Mouse (Mus musculus): ENCODE results near the gene Itgav. TPM values are rescaled to one million over a fixed set of nuclear protein-coding genes. Genes with fewer than 3 reads are reported as not detected.

Gene Itgav
- 35.3 and 36.7 TPM in 2 replicates for polyA plus RNA-seq (2014; fragmentation: Nextera tagmentation; extraction: Ambion mirVana)

DNA sequence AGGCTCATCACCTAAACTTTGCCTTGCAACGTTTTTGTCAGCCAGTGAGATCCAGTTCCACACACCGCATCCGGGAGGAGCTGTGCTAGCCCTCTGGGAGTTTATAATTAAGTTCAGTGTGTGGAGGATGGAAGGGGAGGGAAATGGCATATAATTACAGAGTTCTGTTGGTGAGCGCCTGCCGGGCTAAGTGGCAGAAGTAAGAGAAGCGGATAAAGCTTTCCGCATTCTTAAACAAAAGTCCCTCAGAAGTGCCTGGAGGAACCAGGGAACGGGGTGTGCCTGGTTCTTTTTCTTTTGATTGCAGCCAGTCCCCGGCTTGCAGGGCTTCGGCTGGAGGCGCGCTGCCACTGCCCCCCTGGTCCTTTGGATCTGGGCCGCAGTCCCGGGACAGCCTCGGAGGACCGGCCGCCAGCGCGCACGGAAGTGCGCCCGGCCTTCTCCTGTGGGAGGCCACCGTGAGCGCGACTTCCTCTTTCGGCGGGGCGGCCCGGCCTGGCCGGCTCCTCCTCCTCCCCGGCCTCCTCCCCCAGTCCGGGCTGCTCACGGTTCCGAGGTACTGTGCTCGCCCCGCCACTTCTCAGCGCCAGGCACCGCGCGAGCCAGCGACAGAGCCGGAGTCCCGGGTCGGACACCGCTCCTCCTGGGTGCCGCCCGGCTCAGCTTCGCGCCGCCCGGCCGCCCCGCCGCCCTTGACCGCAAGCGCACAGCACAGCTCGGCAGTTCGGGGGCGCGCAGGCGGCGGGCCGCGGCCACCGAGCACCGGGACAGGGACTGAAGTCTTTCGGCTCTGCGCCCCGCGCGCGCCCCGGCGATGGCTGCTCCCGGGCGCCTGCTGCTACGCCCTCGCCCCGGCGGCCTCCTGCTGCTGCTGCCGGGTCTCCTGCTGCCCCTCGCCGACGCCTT is at the start of gene Itgav:
Gene Itgav, plus strand, starts transcription at position 477 of the 906 bp plus-strand sequence.
- WGBS, result under 1% methylated on average over 54 of the region's 84 CpGs
- DNase-seq (ENCODE audit: low spot score), result peak; percentile 57
- Histone ChIP-seq H3K9me3 (ENCODE audit: control insufficient read depth, low read length) (no peaks in the 10 kb centered on the region), H3K27me3 (ENCODE audit: control insufficient read depth, insufficient read depth, low read length) (peaks cover 5% of the 10 kb centered on the region; the same call in 1 of the 2 replicates), H3K4me1 (replicated peaks; ENCODE audit: control insufficient read depth, insufficient read depth, low read length) (peaks cover 13% of the 10 kb centered on the region), H3K9ac (peak within 1 kb of the TSS; percentile 77), H3K4me3 (replicated peaks; ENCODE audit: low read length) (peak within 1 kb of the TSS; percentile 82), H3K27ac (peak within 1 kb of the TSS; percentile 82), H3K36me3 (replicated peaks; ENCODE audit: control insufficient read depth, insufficient read depth) (no peaks in the 10 kb centered on the region), H3K4me2 (replicated peaks) (peak within 1 kb of the TSS; percentile 97)
- ATAC-seq (ENCODE audit: low FRiP score), result peak; percentile 94

DNA sequence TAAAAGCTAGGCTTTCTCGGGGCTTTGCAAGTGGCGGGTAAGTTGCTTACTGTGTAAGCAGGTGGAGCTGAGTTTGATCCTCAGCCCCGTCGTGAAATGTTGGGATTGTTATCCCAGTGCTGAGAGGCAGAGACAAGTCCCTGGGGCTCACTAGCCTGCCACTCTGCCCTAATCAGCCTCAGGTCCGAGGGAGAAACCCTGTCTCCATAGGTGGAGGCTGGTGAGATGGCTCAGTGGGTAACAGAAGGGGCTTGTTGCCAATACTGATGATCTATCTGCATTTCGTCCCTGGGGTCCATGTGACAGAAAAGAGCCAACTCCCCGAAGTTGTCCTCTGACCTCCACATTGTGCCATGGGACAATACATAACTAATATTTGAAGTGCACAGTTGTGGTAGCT is 49.8 kb upstream of the Itgav start:
- H3K4me1 ChIP-seq (replicated peaks; ENCODE audit: control insufficient read depth, insufficient read depth, low read length), result no peaks in the 10 kb centered on the region
- H3K9me3 ChIP-seq (ENCODE audit: control insufficient read depth, low read length), result no peaks in the 10 kb centered on the region
- H3K9ac ChIP-seq, result no peak overlapping the region
- WGBS, result 59% methylated on average over 7 of the region's 7 CpGs
- no peak overlapping the region for H3K4me3 ChIP-seq (replicated peaks; ENCODE audit: low read length)
- H3K27me3 ChIP-seq (ENCODE audit: control insufficient read depth, insufficient read depth, low read length), result no peaks in the 10 kb centered on the region
- DNase-seq (ENCODE audit: low spot score) (no peak), ATAC-seq (ENCODE audit: low FRiP score) (no peak; the same call in 1 of the 2 replicates)
- H3K4me2 ChIP-seq (replicated peaks), result no peak overlapping the region
- no peak overlapping the region for H3K27ac ChIP-seq
- peaks cover 26% of the 10 kb centered on the region for H3K36me3 ChIP-seq (replicated peaks; ENCODE audit: control insufficient read depth, insufficient read depth)

GRCm38 (mm10) chr2:83674896-83675295 is 49.3 kb upstream of the Itgav start:
- DNase-seq (ENCODE audit: low spot score) (no peak), ATAC-seq (ENCODE audit: low FRiP score) (no peak)
- H3K4me2 ChIP-seq (replicated peaks), result no peak overlapping the region
- no peak overlapping the region for H3K9ac ChIP-seq
- H3K36me3 ChIP-seq (replicated peaks; ENCODE audit: control insufficient read depth, insufficient read depth), result peaks cover 26% of the 10 kb centered on the region
- H3K4me1 ChIP-seq (replicated peaks; ENCODE audit: control insufficient read depth, insufficient read depth, low read length), result no peaks in the 10 kb centered on the region
- H3K4me3 ChIP-seq (replicated peaks; ENCODE audit: low read length), result no peak overlapping the region
- WGBS, result 87% methylated on average over 9 of the region's 9 CpGs
- H3K27me3 ChIP-seq (ENCODE audit: control insufficient read depth, insufficient read depth, low read length), result no peaks in the 10 kb centered on the region
- H3K9me3 ChIP-seq (ENCODE audit: control insufficient read depth, low read length), result no peaks in the 10 kb centered on the region
- H3K27ac ChIP-seq, result no peak overlapping the region

GRCm38 (mm10) chr2:83675681-83676080 is 48.5 kb upstream of the Itgav start:
- Histone ChIP-seq H3K27ac (no peak overlapping the region), H3K4me3 (replicated peaks; ENCODE audit: low read length) (no peak overlapping the region), H3K9ac (no peak overlapping the region), H3K4me1 (replicated peaks; ENCODE audit: control insufficient read depth, insufficient read depth, low read length) (no peaks in the 10 kb centered on the region), H3K36me3 (replicated peaks; ENCODE audit: control insufficient read depth, insufficient read depth) (peaks cover 26% of the 10 kb centered on the region), H3K9me3 (ENCODE audit: control insufficient read depth, low read length) (no peaks in the 10 kb centered on the region), H3K27me3 (ENCODE audit: control insufficient read depth, insufficient read depth, low read length) (no peaks in the 10 kb centered on the region), H3K4me2 (replicated peaks) (no peak overlapping the region)
- ATAC-seq (ENCODE audit: low FRiP score) (no peak), DNase-seq (ENCODE audit: low spot score) (no peak)
- 59% methylated on average over 5 of the region's 5 CpGs for WGBS

GRCm38 (mm10) chr2:83676226-83676870 is 47.8 kb upstream of the Itgav start:
- no peaks in the 10 kb centered on the region for H3K9me3 ChIP-seq (ENCODE audit: control insufficient read depth, low read length)
- no peak overlapping the region for H3K4me2 ChIP-seq (replicated peaks)
- ATAC-seq (ENCODE audit: low FRiP score) (no peak), DNase-seq (ENCODE audit: low spot score) (no peak)
- no peaks in the 10 kb centered on the region for H3K27me3 ChIP-seq (ENCODE audit: control insufficient read depth, insufficient read depth, low read length)
- WGBS, result 89% methylated on average over 4 of the region's 4 CpGs
- H3K27ac ChIP-seq, result no peak overlapping the region
- no peak overlapping the region for H3K4me3 ChIP-seq (replicated peaks; ENCODE audit: low read length)
- no peak overlapping the region for H3K9ac ChIP-seq
- no peaks in the 10 kb centered on the region for H3K4me1 ChIP-seq (replicated peaks; ENCODE audit: control insufficient read depth, insufficient read depth, low read length)
- peaks cover 26% of the 10 kb centered on the region for H3K36me3 ChIP-seq (replicated peaks; ENCODE audit: control insufficient read depth, insufficient read depth)

- no peaks in the 10 kb centered on the region for H3K27me3 ChIP-seq (ENCODE audit: control insufficient read depth, insufficient read depth, low read length)
- no peak overlapping the region for H3K27ac ChIP-seq
- no peaks in the 10 kb centered on the region for H3K9me3 ChIP-seq (ENCODE audit: control insufficient read depth, low read length)
- H3K36me3 ChIP-seq (replicated peaks; ENCODE audit: control insufficient read depth, insufficient read depth), result no peaks in the 10 kb centered on the region
- no peaks in the 10 kb centered on the region for H3K4me1 ChIP-seq (replicated peaks; ENCODE audit: control insufficient read depth, insufficient read depth, low read length)
- 63% methylated on average over 8 of the region's 8 CpGs for WGBS
- no peak for ATAC-seq (ENCODE audit: low FRiP score)
- no peak overlapping the region for H3K9ac ChIP-seq
- no peak for DNase-seq (ENCODE audit: low spot score)
- no peak overlapping the region for H3K4me3 ChIP-seq (replicated peaks; ENCODE audit: low read length)
- H3K4me2 ChIP-seq (replicated peaks), result no peak overlapping the region
Measured at GRCm38 (mm10) chr2:83681332-83681731, 42.9 kb upstream of the Itgav start.

- DNase-seq (ENCODE audit: low spot score) (no peak), ATAC-seq (ENCODE audit: low FRiP score) (no peak)
- H3K4me3 ChIP-seq (replicated peaks; ENCODE audit: low read length), result no peak overlapping the region
- H3K9me3 ChIP-seq (ENCODE audit: control insufficient read depth, low read length), result no peaks in the 10 kb centered on the region
- no peak overlapping the region for H3K4me2 ChIP-seq (replicated peaks)
- 58% methylated on average over 6 of the region's 6 CpGs for WGBS
- no peaks in the 10 kb centered on the region for H3K27me3 ChIP-seq (ENCODE audit: control insufficient read depth, insufficient read depth, low read length)
- H3K36me3 ChIP-seq (replicated peaks; ENCODE audit: control insufficient read depth, insufficient read depth), result no peaks in the 10 kb centered on the region
- no peaks in the 10 kb centered on the region for H3K4me1 ChIP-seq (replicated peaks; ENCODE audit: control insufficient read depth, insufficient read depth, low read length)
- H3K9ac ChIP-seq, result no peak overlapping the region
- H3K27ac ChIP-seq, result no peak overlapping the region
Measured at GRCm38 (mm10) chr2:83681785-83682184, 42.4 kb upstream of the Itgav start.

DNA sequence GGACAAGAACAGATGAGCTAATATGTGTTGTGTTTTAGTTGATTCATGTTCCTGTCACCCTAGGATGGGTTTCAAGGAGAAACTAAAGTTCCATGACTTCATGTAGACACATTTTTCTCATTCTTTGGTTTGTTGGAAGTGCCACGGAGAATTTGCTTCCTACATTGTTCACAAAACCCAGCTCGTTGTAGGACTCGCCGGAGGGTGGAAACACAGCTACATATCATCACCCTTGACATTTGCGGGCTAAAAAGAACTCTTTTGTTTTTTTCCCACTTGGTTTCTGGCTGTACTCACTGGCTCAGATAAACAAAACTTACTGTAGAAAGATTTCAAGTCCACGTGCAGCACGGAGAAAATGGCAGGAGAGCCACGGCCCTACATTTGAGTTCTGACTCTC is 41.9 kb upstream of the Itgav start:
- DNase-seq (ENCODE audit: low spot score) (no peak), ATAC-seq (ENCODE audit: low FRiP score) (no peak)
- Histone ChIP-seq H3K9me3 (ENCODE audit: control insufficient read depth, low read length) (no peaks in the 10 kb centered on the region), H3K27ac (no peak overlapping the region), H3K9ac (no peak overlapping the region), H3K36me3 (replicated peaks; ENCODE audit: control insufficient read depth, insufficient read depth) (no peaks in the 10 kb centered on the region), H3K27me3 (ENCODE audit: control insufficient read depth, insufficient read depth, low read length) (no peaks in the 10 kb centered on the region), H3K4me3 (replicated peaks; ENCODE audit: low read length) (no peak overlapping the region), H3K4me1 (replicated peaks; ENCODE audit: control insufficient read depth, insufficient read depth, low read length) (no peaks in the 10 kb centered on the region), H3K4me2 (replicated peaks) (no peak overlapping the region)
- 53% methylated on average over 8 of the region's 8 CpGs for WGBS

GRCm38 (mm10) chr2:83683731-83684519 is 40.3 kb upstream of the Itgav start:
- ATAC-seq (ENCODE audit: low FRiP score) (no peak), DNase-seq (ENCODE audit: low spot score) (no peak)
- Histone ChIP-seq H3K27ac (no peak overlapping the region), H3K4me2 (replicated peaks) (no peak overlapping the region), H3K9me3 (ENCODE audit: control insufficient read depth, low read length) (peaks cover 7% of the 10 kb centered on the region; the same call in 1 of the 2 replicates), H3K27me3 (ENCODE audit: control insufficient read depth, insufficient read depth, low read length) (no peaks in the 10 kb centered on the region), H3K9ac (no peak overlapping the region), H3K4me1 (replicated peaks; ENCODE audit: control insufficient read depth, insufficient read depth, low read length) (no peaks in the 10 kb centered on the region), H3K4me3 (replicated peaks; ENCODE audit: low read length) (no peak overlapping the region), H3K36me3 (replicated peaks; ENCODE audit: control insufficient read depth, insufficient read depth) (no peaks in the 10 kb centered on the region)
- 87% methylated on average over 9 of the region's 9 CpGs for WGBS
